Mouse (Mus musculus): ENCODE measurements around the gene Nedd4. TPM values are rescaled to one million over a fixed set of nuclear protein-coding genes. Genes with fewer than 3 reads are reported as not detected.
"Not testable (repeated sequence)": the region's sequence is repeated elsewhere in the genome, so short reads cannot be mapped to it uniquely, and the experiment has no call there.

Nedd4 gene
- 100 to 1,000 TPM; 490 to 566 TPM for total RNA-seq (2021)

GRCm38 (mm10) chr9:72661895-72662661 is at the start of gene Nedd4:
Gene Nedd4 (plus strand): TSS chr9:72662346.
- intact Hi-C loops (cut with DNase I) = loop anchor here (1.0 kb wide), 1 partner anchor 22 kb away; no protein-coding TSS in a partner anchor
- peak; percentile 97 for DNase-seq

GRCm38 (mm10) chr9:72613884-72614283 is 48.3 kb upstream of the Nedd4 start:
- intact Hi-C loops (cut with DNase I) = no loop called here
- DNase-seq = peak; percentile 52 to 54

GRCm38 (mm10) chr9:72614786-72615480 is 47.2 kb upstream of the Nedd4 start:
- intact Hi-C loops (cut with DNase I) = no loop called here
- peak; percentile 17 to 32 for DNase-seq

- intact Hi-C loops (cut with DNase I) = no loop called here
These were observed 44.1 kb upstream of the Nedd4 start for GRCm38 (mm10) chr9:72618037-72618436.

GRCm38 (mm10) chr9:72623605-72624004 is 38.5 kb upstream of the Nedd4 start:
- intact Hi-C loops (cut with DNase I) = no loop called here
- no peak for DNase-seq

More at GRCm38 (mm10) chr9:72618037-72618436, 44.1 kb upstream of the Nedd4 start:
- no peak for DNase-seq

GRCm38 (mm10) chr9:72627598-72627997 is 34.5 kb upstream of the Nedd4 start:
- intact Hi-C loops (cut with DNase I) = no loop called here

GRCm38 (mm10) chr9:72628591-72628990 is 33.6 kb upstream of the Nedd4 start:
- peak; percentile 84 to 86 for DNase-seq

More at GRCm38 (mm10) chr9:72627598-72627997, 34.5 kb upstream of the Nedd4 start:
- DNase-seq = no peak

GRCm38 (mm10) chr9:72632198-72632597 is 29.9 kb upstream of the Nedd4 start:
- no peak for DNase-seq
- intact Hi-C loops (cut with DNase I) = no loop called here

More at GRCm38 (mm10) chr9:72628591-72628990, 33.6 kb upstream of the Nedd4 start:
- intact Hi-C loops (cut with DNase I) = no loop called here

- DNase-seq = peak in 1 of 2 experiments; percentile 43
- intact Hi-C loops (cut with DNase I) = loop anchor here (1.0 kb wide), 1 partner anchor 37 kb away; no protein-coding TSS in a partner anchor
These were observed 27.0 kb upstream of the Nedd4 start for GRCm38 (mm10) chr9:72635134-72635533.

- DNase-seq = no peak
- intact Hi-C loops (cut with DNase I) = no loop called here
These were observed 25.6 kb upstream of the Nedd4 start for GRCm38 (mm10) chr9:72636547-72636946.

GRCm38 (mm10) chr9:72637243-72637642 is 24.9 kb upstream of the Nedd4 start:
- DNase-seq = no peak
- intact Hi-C loops (cut with DNase I) = no loop called here

GRCm38 (mm10) chr9:72638951-72639842 is 22.9 kb upstream of the Nedd4 start:
- intact Hi-C loops (cut with DNase I) = no loop called here
- peak in 1 of 2 experiments; percentile 17 for DNase-seq

- intact Hi-C loops (cut with DNase I) = loop anchor here (1.0 kb wide), 1 partner anchor 22 kb away; the partner anchor contains the start of gene Nedd4
- peak; percentile 93 to 94 for DNase-seq
These were observed 22.1 kb upstream of the Nedd4 start for GRCm38 (mm10) chr9:72639843-72640621.

GRCm38 (mm10) chr9:72640642-72641041 is 21.5 kb upstream of the Nedd4 start:
- intact Hi-C loops (cut with DNase I) = loop anchor here (1.0 kb wide), 1 partner anchor 22 kb away; the partner anchor contains the start of gene Nedd4
- DNase-seq = peak in 1 of 2 experiments; percentile 57

- peak; percentile 52 to 69 for DNase-seq
- intact Hi-C loops (cut with DNase I) = no loop called here
These were observed 21.0 kb upstream of the Nedd4 start for GRCm38 (mm10) chr9:72641093-72641680.

GRCm38 (mm10) chr9:72642756-72643447 is 19.2 kb upstream of the Nedd4 start:
- intact Hi-C loops (cut with DNase I) = not testable (repeated sequence)

GRCm38 (mm10) chr9:72643651-72644417 is 18.3 kb upstream of the Nedd4 start:
- intact Hi-C loops (cut with DNase I) = no loop called here
- no peak for DNase-seq

More at GRCm38 (mm10) chr9:72642756-72643447, 19.2 kb upstream of the Nedd4 start:
- not testable (repeated sequence) for DNase-seq
